Mouse (Mus musculus) liver, embryonic 11.5 days (tissue): Measurements from ENCODE around the gene Dyrk3. TPM values are rescaled to one million over a fixed set of nuclear protein-coding genes. Genes with fewer than 3 reads are reported as not detected.
"Not testable (repeated sequence)": the region's sequence is repeated elsewhere in the genome, so short reads cannot be mapped to it uniquely, and the experiment has no call there.

ENCODE experiments used
- ATAC-seq: fragments of 200-750 bp; cut with Nextera tagmentation; replicated peaks from 2 replicates; pipeline ENCODE4 v1.8.0; 2017; ENCODE audit warnings: moderate number of reproducible peaks, mild to moderate bottlenecking, moderate TSS enrichment, moderate library complexity; ENCODE audit not compliant: low FRiP score
- DNase-seq: peaks from one replicate; pipeline ENCODE4 v3.0.0-alpha.2; 2017; ENCODE audit warnings: low spot score
- H3K27ac ChIP-seq: fragments of 300-500 bp; sonication (generic); 2 replicates; pipeline ENCODE4 v1.5.1; 2014; ENCODE audit warnings: mild to moderate bottlenecking, low read depth, low read length, control low read depth
- H3K27me3 ChIP-seq: fragments of 300-500 bp; sonication (generic); replicated peaks from 2 replicates; pipeline ENCODE4 v1.6.1; 2014; ENCODE audit warnings: low read length, mixed read lengths; ENCODE audit not compliant: control insufficient read depth, insufficient read depth
- H3K36me3 ChIP-seq: fragments of 300-500 bp; sonication (generic); 2 replicates; pipeline ENCODE4 v1.6.1; 2014; ENCODE audit warnings: mild to moderate bottlenecking, low read length, moderate library complexity, mixed read lengths; ENCODE audit not compliant: control insufficient read depth, insufficient read depth
- H3K4me1 ChIP-seq: fragments of 300-500 bp; sonication (generic); replicated peaks from 2 replicates; pipeline ENCODE4 v1.6.1; 2014; ENCODE audit warnings: low read length, mixed read lengths; ENCODE audit not compliant: control insufficient read depth, insufficient read depth
- H3K4me2 ChIP-seq: fragments of 300-500 bp; sonication (generic); 2 replicates; pipeline ENCODE4 v1.6.1; 2014; ENCODE audit warnings: mild to moderate bottlenecking, control low read depth, moderate library complexity
- H3K4me3 ChIP-seq: fragments of 300-500 bp; sonication (generic); 2 replicates; pipeline ENCODE4 v1.5.1; 2014; ENCODE audit warnings: low read depth, low read length, control low read depth
- H3K9ac ChIP-seq: fragments of 300-500 bp; sonication (generic); 2 replicates; pipeline ENCODE4 v1.6.1; 2014; ENCODE audit warnings: low read depth, low read length, control low read depth
- H3K9me3 ChIP-seq: fragments of 300-500 bp; sonication (generic); 2 replicates; pipeline ENCODE4 v1.6.1; 2016; ENCODE audit warnings: low read length, inconsistent platforms, mixed read lengths; ENCODE audit not compliant: control insufficient read depth
- WGBS: fragments of 180-500 bp; shearing (Covaris S2); extraction: QIAGEN DNeasy Blood & Tissue Kit; methylation state at CpG from one replicate; pipeline ENCODE4 v1.1.7; 2014; 5-methylcytosine and 5-hydroxymethylcytosine counted together
- polyA plus RNA-seq: library from polyadenylated mRNA; unstranded; fragments of >200 nt; fragmentation: Nextera tagmentation; extraction: Ambion mirVana; gene quantifications from 2 replicates; pipeline ENCODE4 v1.2.1, GENCODE M21; 2014

Gene Dyrk3
- polyA plus RNA-seq, 1 experiment from 2014 or later, result 11.7 TPM

GRCm38 (mm10) chr1:131145222-131145621, 7.1 kb upstream of the Dyrk3 start:
- not testable (repeated sequence) for H3K4me3 ChIP-seq, ATAC-seq, H3K4me1 ChIP-seq, H3K9me3 ChIP-seq, H3K27me3 ChIP-seq, H3K36me3 ChIP-seq, DNase-seq, H3K27ac ChIP-seq, H3K4me2 ChIP-seq, H3K9ac ChIP-seq
- WGBS, result 63% methylated on average over 3 of the region's 3 CpGs

- Histone ChIP-seq H3K4me1 (peaks cover 8% of the 10 kb centered on the region), H3K4me2 (no peak overlapping the region), H3K9ac (no peak overlapping the region), H3K27me3 (no peaks in the 10 kb centered on the region), H3K4me3 (no peak overlapping the region), H3K27ac (no peak overlapping the region), H3K9me3 (no peaks in the 10 kb centered on the region), H3K36me3 (no peaks in the 10 kb centered on the region)
- ATAC-seq, result no peak
- WGBS, result 85% methylated on average over 1 of the region's 1 CpGs
- no peak for DNase-seq
Observed at GRCm38 (mm10) chr1:131142472-131142871, 4.3 kb upstream of the Dyrk3 start.

- 51% methylated on average over 2 of the region's 2 CpGs for WGBS
- ATAC-seq, result no peak
Observed at GRCm38 (mm10) chr1:131141449-131141848, 3.3 kb upstream of the Dyrk3 start.

GRCm38 (mm10) chr1:131139102-131140095, 1.3 kb upstream of the Dyrk3 start:
- H3K9ac ChIP-seq, result peak overlapping the region; percentile 92
- peak overlapping the region; percentile 96; the same call in 1 of the 2 replicates for H3K27ac ChIP-seq
- peak overlapping the region; percentile 92 for H3K4me2 ChIP-seq

More at GRCm38 (mm10) chr1:131141449-131141848, 3.3 kb upstream of the Dyrk3 start:
- no peaks in the 10 kb centered on the region for H3K9me3 ChIP-seq
- no peak overlapping the region for H3K9ac ChIP-seq
- H3K27ac ChIP-seq, result no peak overlapping the region
- DNase-seq, result no peak
- no peaks in the 10 kb centered on the region for H3K27me3 ChIP-seq
- no peak overlapping the region for H3K4me3 ChIP-seq
- H3K4me1 ChIP-seq, result peaks cover 8% of the 10 kb centered on the region
- no peak overlapping the region for H3K4me2 ChIP-seq
- H3K36me3 ChIP-seq, result no peaks in the 10 kb centered on the region

GRCm38 (mm10) chr1:131137717-131138118, 422 bp downstream of the Dyrk3 start:
- DNase-seq, result peak; percentile 75
- Histone ChIP-seq H3K9ac (peak overlapping the region; percentile 92), H3K4me2 (peak overlapping the region; percentile 92), H3K27me3 (no peaks in the 10 kb centered on the region), H3K36me3 (no peaks in the 10 kb centered on the region), H3K27ac (peak overlapping the region; percentile 96), H3K4me3 (peak overlapping the region; percentile 94), H3K9me3 (no peaks in the 10 kb centered on the region), H3K4me1 (peaks cover 21% of the 10 kb centered on the region)
- peak; percentile 69 for ATAC-seq
- under 1% methylated on average over 29 of the region's 36 CpGs for WGBS

More at GRCm38 (mm10) chr1:131139102-131140095, 1.3 kb upstream of the Dyrk3 start:
- 65% methylated on average over 11 of the region's 11 CpGs for WGBS
- Histone ChIP-seq H3K36me3 (no peaks in the 10 kb centered on the region), H3K4me3 (peak overlapping the region; percentile 94), H3K27me3 (no peaks in the 10 kb centered on the region), H3K4me1 (peaks cover 21% of the 10 kb centered on the region), H3K9me3 (no peaks in the 10 kb centered on the region)
- DNase-seq (no peak), ATAC-seq (no peak)

- 19% methylated on average over 5 of the region's 5 CpGs for WGBS
- Histone ChIP-seq H3K36me3 (no peaks in the 10 kb centered on the region), H3K27ac (peak overlapping the region; percentile 34), H3K9ac (peak overlapping the region; percentile 52), H3K4me1 (peaks cover 21% of the 10 kb centered on the region), H3K4me3 (peak overlapping the region; percentile 94), H3K4me2 (peak overlapping the region; percentile 92), H3K9me3 (no peaks in the 10 kb centered on the region), H3K27me3 (no peaks in the 10 kb centered on the region)
- ATAC-seq (no peak), DNase-seq (no peak)
Observed at GRCm38 (mm10) chr1:131137111-131137510, 1.0 kb downstream of the Dyrk3 start.

GRCm38 (mm10) chr1:131135960-131136629, 2.0 kb downstream of the Dyrk3 start:
- H3K4me1 ChIP-seq, result peaks cover 21% of the 10 kb centered on the region
- H3K4me2 ChIP-seq, result peak overlapping the region; percentile 92
- H3K27me3 ChIP-seq, result no peaks in the 10 kb centered on the region
- H3K9ac ChIP-seq, result peak overlapping the region; percentile 30
- DNase-seq (no peak), ATAC-seq (no peak)
- H3K9me3 ChIP-seq, result no peaks in the 10 kb centered on the region
- peak overlapping the region; percentile 71 for H3K27ac ChIP-seq
- 48% methylated on average over 10 of the region's 10 CpGs for WGBS
- H3K4me3 ChIP-seq, result peak overlapping the region; percentile 94
- no peaks in the 10 kb centered on the region for H3K36me3 ChIP-seq

GRCm38 (mm10) chr1:131134942-131135522, 3.1 kb downstream of the Dyrk3 start:
- Histone ChIP-seq H3K4me1 (peaks cover 21% of the 10 kb centered on the region), H3K9ac (no peak overlapping the region), H3K27me3 (no peaks in the 10 kb centered on the region), H3K27ac (no peak overlapping the region), H3K9me3 (no peaks in the 10 kb centered on the region), H3K4me2 (peak overlapping the region; percentile 92), H3K36me3 (peaks cover 7% of the 10 kb centered on the region), H3K4me3 (peak overlapping the region; percentile 94)
- 59% methylated on average over 8 of the region's 8 CpGs for WGBS
- ATAC-seq, result no peak
- DNase-seq, result no peak
